Comparison of ENCODE assay signal across 9 mouse cellular contexts in the genomic region with DNA sequence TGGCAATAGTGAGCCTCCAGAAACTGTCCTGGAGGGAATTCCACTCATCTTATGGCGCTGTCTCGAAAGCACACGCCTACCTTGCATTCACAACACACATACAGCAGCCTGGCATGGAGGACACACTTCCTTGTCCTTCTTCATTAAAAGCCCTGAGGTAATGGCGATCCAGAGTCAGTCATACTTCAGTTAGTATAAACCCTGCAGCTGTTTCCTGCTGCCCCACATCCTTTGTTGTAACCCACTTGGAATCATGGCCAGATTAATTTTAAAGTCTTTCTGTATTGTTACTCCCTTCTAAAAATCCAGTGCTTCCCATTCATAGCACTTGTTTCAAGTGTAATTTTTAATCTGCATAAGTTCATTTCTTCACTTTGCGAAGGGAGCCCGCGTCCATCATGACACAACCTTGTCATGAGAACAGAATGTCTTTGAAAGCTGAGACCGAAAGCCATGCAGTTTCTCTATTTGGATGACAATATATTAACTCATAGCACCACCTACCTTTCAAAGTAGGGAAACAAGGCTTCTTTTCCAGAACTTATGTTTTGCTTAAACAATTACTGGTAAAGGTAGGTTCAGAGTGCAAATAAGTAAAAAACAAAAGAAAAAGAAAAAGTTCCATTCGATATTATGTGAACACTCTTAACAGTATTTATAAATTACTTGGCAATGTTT. TPM values are rescaled to one million over a fixed set of nuclear protein-coding genes. Genes with fewer than 3 reads are reported as not detected.
DNase-seq lines count a peak whose midpoint lies in the region; ATAC-seq and TF ChIP-seq lines count a peak whose summit lies in the region.
"Had no signal": no experiment of that assay in that cellular context is flagged by ENCODE, and none has a peak within 500 bp of the region (broad histone marks: within the 10 kb centered on the region; RNA-seq: fewer than 3 reads in every experiment).

No protein-coding gene starts in this region.

- H3K27me3 ChIP-seq in limb, embryonic 14.5 days (ENCODE audit: control insufficient read depth, insufficient read depth, low read length) = no peaks in the 10 kb centered on the region
- H3K27me3 ChIP-seq in limb, embryonic 10.5 days (ENCODE audit: low read depth, poor library complexity, severe bottlenecking) = no peaks in the 10 kb centered on the region

- H3K4me3 ChIP-seq in limb, embryonic 14.5 days (replicated peaks; ENCODE audit: low read length) = no peak overlapping the region
- H3K4me3 ChIP-seq in limb, embryonic 10.5 days = no peak overlapping the region
- H3K4me3 ChIP-seq: erythroblast, embryonic 14.5 days had no signal

- no peak overlapping the region for H3K9ac ChIP-seq in limb, embryonic 14.5 days (ENCODE audit: low read depth, low read length, severe bottlenecking)

- TF ChIP-seq POLR2A in limb, embryonic 14.5 days (IDR thresholded peaks at IDR 0.05; ENCODE audit: borderline replicate concordance, extremely low read depth, insufficient read depth, insufficient read length) = no peak

- H3K36me3 ChIP-seq in limb, embryonic 14.5 days (ENCODE audit: control insufficient read depth, insufficient read depth, low read length) = peaks cover 10% of the 10 kb centered on the region
- peaks cover 15% of the 10 kb centered on the region for H3K36me3 ChIP-seq in limb, embryonic 10.5 days

- no peaks in the 10 kb centered on the region for H3K9me3 ChIP-seq in limb, embryonic 14.5 days (ENCODE audit: control insufficient read depth, low read length)
- H3K9me3 ChIP-seq in limb, embryonic 10.5 days (replicated peaks) = no peaks in the 10 kb centered on the region

- no peaks in the 10 kb centered on the region for H3K4me1 ChIP-seq in limb, embryonic 14.5 days (ENCODE audit: control insufficient read depth, insufficient read depth, low read length)
- no peaks in the 10 kb centered on the region for H3K4me1 ChIP-seq in limb, embryonic 10.5 days

- H3K4me2 ChIP-seq in limb, embryonic 14.5 days (replicated peaks; ENCODE audit: low read depth, low read length, severe bottlenecking) = no peak overlapping the region

- 65% methylated on average over 9 of the region's 9 CpGs for WGBS in limb, embryonic 14.5 days
- WGBS in limb, embryonic 10.5 days = 87% methylated on average over 9 of the region's 9 CpGs

- H3K27ac ChIP-seq in limb, embryonic 14.5 days (replicated peaks; ENCODE audit: low read depth, low read length) = no peak overlapping the region
- no peak overlapping the region for H3K27ac ChIP-seq in limb, embryonic 10.5 days

- ATAC-seq in limb, embryonic 14.5 days (ENCODE audit: low FRiP score, low read depth) = peak; percentile 57; the same call in 1 of the 2 replicates
- ATAC-seq in granulocyte monocyte progenitor cell, adult 5-6 weeks (replicated peaks; ENCODE audit: poor library complexity, severe bottlenecking) = peak; percentile 88
- ATAC-seq in neutrophil, adult 5-6 weeks (ENCODE audit: extremely low read depth, insufficient number of reproducible peaks, low FRiP score, poor library complexity, severe bottlenecking) = peak; percentile 78

- DNase-seq in cerebellum, postnatal 10 days = peak; percentile 24 to 51
- no peak for DNase-seq in cerebellum, adult 11 months
- DNase-seq in limb, embryonic 14.5 days (ENCODE audit: low spot score) = peak; percentile 78
- DNase-seq in limb, embryonic 10.5 days (ENCODE audit: low spot score) = no peak
- no peak for DNase-seq in frontal cortex, postnatal 10 days (ENCODE audit: low spot score in 2 of 2)
- no peak for DNase-seq in cerebellum, adult 8-10 months

RNA-seq across cellular contexts. Expression of a gene that starts 54.4 kb away (rescaled TPM):
- polyA plus RNA-seq in limb, embryonic 14.5 days (2012; rRNA removed) = 31.0 and 33.2 TPM in 2 replicates
- 32.1 and 32.4 TPM in 2 replicates for polyA plus RNA-seq in limb, embryonic 14.5 days (2014; fragmentation: Nextera tagmentation; extraction: Ambion mirVana)
- 39.9 and 41.0 TPM in 2 replicates for polyA plus RNA-seq in limb, embryonic 10.5 days (2016; fragmentation: Nextera tagmentation; extraction: Ambion mirVana)
- 18.8 and 19.9 TPM in 2 replicates for total RNA-seq in granulocyte monocyte progenitor cell, adult 5-6 weeks (2014; fragmentation: Nextera tagmentation)
- total RNA-seq in granulocyte monocyte progenitor cell, adult 5-6 weeks (2017) = 25.5 and 47.9 TPM in 2 replicates
- total RNA-seq in neutrophil, adult 5-6 weeks (2017) = 13.6 and 16.1 TPM in 2 replicates

RNA-seq across cellular contexts. Expression of a gene that starts 54.5 kb away (rescaled TPM):
- 45.1 and 57.8 TPM in 2 replicates for polyA plus RNA-seq in limb, embryonic 14.5 days (2012; rRNA removed)
- polyA plus RNA-seq in limb, embryonic 14.5 days (2014; fragmentation: Nextera tagmentation; extraction: Ambion mirVana) = 80.4 and 80.9 TPM in 2 replicates
- polyA plus RNA-seq in limb, embryonic 10.5 days (2016; fragmentation: Nextera tagmentation; extraction: Ambion mirVana) = 73.4 and 79.6 TPM in 2 replicates
- 38.1 and 47.7 TPM in 2 replicates for total RNA-seq in granulocyte monocyte progenitor cell, adult 5-6 weeks (2014; fragmentation: Nextera tagmentation)
- 31.8 and 38.2 TPM in 2 replicates for total RNA-seq in granulocyte monocyte progenitor cell, adult 5-6 weeks (2017)
- 8.4 and 9.5 TPM in 2 replicates for total RNA-seq in neutrophil, adult 5-6 weeks (2017)

Comparison
In these comparisons a context has a peak if more than half of its experiments do, and no peak if none do; other contexts are left out.
1. DNase-seq: peak in cerebellum, postnatal 10 days (2 of 2) and limb, embryonic 14.5 days (single experiment); none in cerebellum, adult 11 months (single experiment), limb, embryonic 10.5 days (single experiment), frontal cortex, postnatal 10 days (0 of 2) and cerebellum, adult 8-10 months (single experiment).
2. Peak in every context shown above with its lines, with median percentiles within 50 percentile points of each other: ATAC-seq.